Mouse (Mus musculus) liver, embryonic 14 days (tissue): Measurements from ENCODE around the gene 0610009B22Rik. TPM values are rescaled to one million over a fixed set of nuclear protein-coding genes. Genes with fewer than 3 reads are reported as not detected.

ENCODE experiments used
- polyA plus RNA-seq: library from polyadenylated mRNA; depleted of rRNA; stranded (reverse); fragments of >200 nt; gene quantifications from 2 replicates; pipeline ENCODE4 v1.2.3, GENCODE M21; 2012; rRNA removed

The 0610009B22Rik gene
- polyA plus RNA-seq = 15.8 and 18.5 TPM in 2 replicates

DNA sequence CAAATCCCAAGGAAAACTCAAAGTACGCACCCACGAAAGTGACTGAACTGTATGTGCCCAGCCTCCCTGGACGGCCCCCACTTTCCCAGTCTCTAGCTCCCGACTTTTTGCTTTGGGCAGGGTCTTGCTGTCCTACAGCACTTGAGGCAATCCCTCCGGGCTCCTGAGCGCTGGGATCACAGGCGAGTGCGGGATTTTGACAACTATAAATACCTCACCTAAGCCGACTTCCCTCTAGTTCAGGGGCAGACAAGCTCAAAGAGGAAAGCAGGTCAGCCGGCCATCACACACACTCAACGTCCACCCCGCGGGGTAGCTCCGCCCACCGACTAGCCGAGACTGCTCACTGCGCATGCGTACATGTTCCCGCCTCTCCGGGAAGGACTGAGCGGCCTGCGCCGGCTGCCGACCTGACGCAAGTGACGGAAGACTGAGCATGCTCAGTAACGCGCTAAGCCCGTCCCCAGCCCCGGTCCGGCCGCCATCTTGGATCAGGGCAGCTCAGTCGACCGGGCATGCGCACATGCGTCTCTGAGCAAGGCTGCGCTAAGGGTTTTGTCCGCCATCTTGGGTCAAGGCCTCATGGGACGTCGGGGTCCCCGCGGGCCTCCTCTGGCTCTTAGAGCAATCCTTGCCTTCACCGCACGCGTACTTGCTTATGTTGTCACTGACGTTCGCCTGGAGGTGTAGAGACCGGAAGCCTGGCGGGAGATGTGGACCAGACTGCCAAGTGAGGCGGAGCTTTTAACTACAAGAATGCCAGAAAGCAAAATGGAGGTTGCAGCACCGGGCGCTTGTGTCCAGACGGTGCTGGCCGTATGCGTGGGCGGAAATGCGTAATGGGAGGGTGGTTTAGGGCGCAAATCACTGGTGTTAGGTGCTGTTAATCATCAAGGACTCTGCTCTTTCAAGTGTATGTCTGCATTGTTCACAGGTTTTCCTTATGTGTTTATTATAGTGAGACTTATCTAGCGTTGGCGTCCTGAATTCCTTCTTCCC is at the start of gene 0610009B22Rik:
Gene 0610009B22Rik (minus strand): TSS at position 545 of the 999 bp plus-strand sequence.

GRCm38 (mm10) chr11:51650691-51651515 is 37.8 kb downstream of the 0610009B22Rik start, which contains the start of the genes N4bp3 and D930048N14Rik:
Gene N4bp3 (minus strand): TSS chr11:51650842.
Gene D930048N14Rik (plus strand): TSS chr11:51650954.

GRCm38 (mm10) chr11:51635525-51636322 is 53.0 kb downstream of the 0610009B22Rik start, which contains the start of gene Rmnd5b:
Gene Rmnd5b (minus strand): TSS chr11:51635896.

Other genes starting within 250 kb of the 0610009B22Rik start
- 8.8 and 10.1 TPM in 2 replicates for gene Phykpl, start 104.1 kb downstream of the 0610009B22Rik start, polyA plus RNA-seq
- gene Hnrnpab, start 82.0 kb downstream of the 0610009B22Rik start, polyA plus RNA-seq = 274 and 281 TPM in 2 replicates
- gene Nhp2, start 69.1 kb downstream of the 0610009B22Rik start, polyA plus RNA-seq = 81.1 and 90.9 TPM in 2 replicates
- 12.4 and 15.0 TPM in 2 replicates for gene Rmnd5b, start 53.0 kb downstream of the 0610009B22Rik start, polyA plus RNA-seq
- 1.0 and 1.3 TPM in 2 replicates for gene N4bp3, start 38.0 kb downstream of the 0610009B22Rik start, polyA plus RNA-seq
- 0.85 and 1.0 TPM in 2 replicates for gene D930048N14Rik, start 37.9 kb downstream of the 0610009B22Rik start, polyA plus RNA-seq
- gene Sec24a, start 74.8 kb upstream of the 0610009B22Rik start, polyA plus RNA-seq = 3.2 and 4.5 TPM in 2 replicates
- 34.7 and 45.1 TPM in 2 replicates for gene Sar1b, start 74.8 kb upstream of the 0610009B22Rik start, polyA plus RNA-seq
- gene Jade2, start 168.8 kb upstream of the 0610009B22Rik start, polyA plus RNA-seq = 0.71 and 0.81 TPM in 2 replicates